Mouse (Mus musculus) lung, postnatal 4 days (tissue): Measurements from ENCODE around the gene Ptpn7.
A peak's percentile ranks its signal among the peaks of the same experiment; 100 is the strongest.
"Not testable (repeated sequence)": the region's sequence is repeated elsewhere in the genome, so short reads cannot be mapped to it uniquely, and the experiment has no call there.

Experiments used
- DNase-seq, 2 experiments: peaks; one replicate each; pipeline ENCODE4 v3.0.0; 2021

Gene Ptpn7

GRCm38 (mm10) chr1:135132473-135132872 lies at the start of gene Ptpn7:
Gene Ptpn7, plus strand, starts transcription at chr1:135132700.
- DNase-seq: peak; percentile 90 to 93

- peak in 1 of 2 experiments; percentile 54 for DNase-seq
These were observed 49.0 kb upstream of the Ptpn7 start for GRCm38 (mm10) chr1:135083465-135083864.

DNA sequence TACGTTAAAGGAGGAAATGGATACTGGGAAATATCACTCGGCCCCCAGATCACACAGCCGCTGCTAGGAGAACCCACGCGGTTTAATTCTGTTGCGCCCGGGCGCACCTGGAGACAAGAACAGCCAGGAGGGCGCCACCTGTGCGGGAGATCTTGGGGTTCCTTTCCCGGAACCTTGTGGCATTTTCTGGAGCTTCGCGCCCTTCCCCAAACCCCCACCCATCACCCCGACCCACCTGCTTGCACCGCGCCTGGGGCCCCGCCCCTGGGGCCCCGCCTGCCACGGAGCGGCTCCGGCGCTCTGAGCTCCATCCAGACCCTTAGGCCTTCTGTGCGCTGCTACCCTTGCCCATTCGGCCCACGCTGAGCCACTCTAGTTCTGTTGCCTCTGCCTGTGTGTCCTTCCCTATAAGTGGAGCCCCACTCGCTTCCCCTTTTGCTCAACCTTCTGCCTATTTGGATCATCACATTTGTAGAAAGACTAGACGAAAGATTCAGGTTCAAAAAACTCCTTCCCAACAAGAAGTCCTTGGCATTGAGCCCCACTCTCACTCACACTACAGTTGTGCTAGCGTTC lies 47.1 kb upstream of the Ptpn7 start:
- DNase-seq: no peak

DNA sequence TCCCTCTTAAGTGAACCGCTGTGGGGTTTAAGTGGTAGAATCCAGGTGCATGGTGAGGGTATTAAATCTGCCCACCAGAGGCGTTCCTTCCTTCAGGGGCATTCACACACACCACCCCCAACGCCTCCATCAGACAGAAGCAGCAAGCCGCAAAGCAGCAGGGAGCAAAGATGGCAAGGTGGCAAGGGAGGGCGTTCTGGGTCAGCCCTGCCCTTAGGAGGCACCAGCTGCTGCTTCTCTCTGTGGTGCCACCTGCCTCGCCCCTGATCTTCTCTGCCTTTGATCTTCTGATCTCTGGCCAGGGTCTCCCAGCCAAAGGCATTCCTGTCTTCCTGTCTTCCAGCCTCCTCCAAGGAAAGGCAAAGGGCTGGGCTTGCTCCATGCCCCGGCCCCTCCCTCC lies 46.5 kb upstream of the Ptpn7 start:
- no peak for DNase-seq

DNA sequence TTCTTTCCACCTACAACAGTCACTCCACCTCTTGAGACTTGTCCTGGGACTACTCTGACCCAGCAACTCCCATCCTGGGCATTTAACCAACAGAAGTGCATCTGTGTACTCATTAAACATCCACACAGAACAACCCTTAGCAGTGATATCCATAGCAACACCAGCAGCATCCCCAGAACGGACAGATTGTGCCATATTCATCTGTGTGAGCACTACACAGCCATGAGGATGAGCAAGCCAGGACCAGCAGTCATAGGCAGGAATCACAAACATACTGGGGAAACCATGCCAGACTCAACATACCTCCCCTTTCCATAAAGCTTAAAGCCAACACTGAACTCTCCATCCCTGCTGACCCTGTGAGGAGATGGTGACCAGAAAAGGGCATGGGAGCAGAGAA lies 45.1 kb upstream of the Ptpn7 start:
- no peak for DNase-seq

DNA sequence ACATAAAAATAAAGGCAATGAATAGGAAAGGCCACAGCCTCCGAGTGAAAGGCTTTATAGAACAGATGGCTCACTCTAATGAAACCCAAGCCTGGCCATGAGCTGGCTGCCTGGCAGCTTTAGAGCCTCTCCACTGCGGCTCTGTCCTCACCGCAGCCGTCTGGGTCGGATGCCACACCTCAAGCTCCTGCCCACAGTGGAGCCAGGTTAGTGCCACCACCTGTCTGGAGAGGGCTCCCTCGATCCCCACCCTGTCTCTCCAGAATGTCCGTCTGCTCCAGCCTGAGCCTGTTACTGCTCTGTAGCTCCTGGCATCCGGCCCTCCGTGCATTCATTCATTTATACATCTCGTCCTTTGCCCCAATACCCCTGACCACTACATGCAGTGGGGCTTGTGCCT lies 42.9 kb upstream of the Ptpn7 start:
- DNase-seq: no peak

- no peak for DNase-seq
These were observed 41.6 kb upstream of the Ptpn7 start for GRCm38 (mm10) chr1:135090914-135091313.

DNA sequence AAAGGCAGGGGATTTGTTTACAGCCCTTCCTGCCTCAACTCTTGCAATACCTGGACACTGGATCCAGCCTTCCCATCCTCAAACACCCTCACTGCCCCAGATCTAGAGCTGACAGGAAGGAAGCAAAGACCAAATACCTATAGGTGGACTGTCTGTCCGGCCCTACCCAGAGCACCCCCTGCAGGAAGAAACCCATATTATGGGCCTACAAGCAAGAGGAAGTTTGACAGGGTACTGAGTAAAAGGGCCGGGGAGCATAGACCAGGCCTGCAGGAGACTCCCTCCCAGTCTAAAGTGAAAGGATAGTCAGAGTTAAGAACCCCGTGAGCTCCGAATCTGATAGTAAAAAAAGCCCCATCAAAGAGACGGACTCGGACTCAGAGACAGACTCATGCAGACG lies 37.8 kb upstream of the Ptpn7 start:
- no peak for DNase-seq

GRCm38 (mm10) chr1:135095189-135095588 lies 37.3 kb upstream of the Ptpn7 start:
- DNase-seq: no peak

GRCm38 (mm10) chr1:135096312-135096711 lies 36.2 kb upstream of the Ptpn7 start:
- DNase-seq: no peak

GRCm38 (mm10) chr1:135097441-135097840 lies 35.1 kb upstream of the Ptpn7 start:
- no peak for DNase-seq

DNA sequence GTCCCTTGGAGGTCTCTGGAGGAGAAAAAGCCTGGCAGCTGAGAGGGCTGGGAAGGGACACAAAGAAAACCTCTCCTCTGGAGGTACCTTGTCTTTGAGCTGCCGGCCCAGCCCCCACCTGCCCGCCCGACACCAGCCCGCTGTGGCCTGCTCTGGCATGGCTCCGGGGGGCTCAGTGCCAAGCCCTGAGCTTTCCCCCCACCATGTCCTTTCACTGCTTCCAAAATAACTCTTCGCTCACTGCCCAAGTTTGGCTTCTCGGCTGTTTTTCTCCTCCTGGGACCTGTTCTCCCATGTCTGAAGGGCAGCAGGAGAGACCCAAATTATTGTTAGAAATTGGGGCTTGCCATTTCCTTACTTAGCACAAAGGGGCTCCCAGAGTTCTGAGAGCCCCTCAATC lies 34.1 kb upstream of the Ptpn7 start:
- no peak for DNase-seq

- no peak for DNase-seq
These were observed 32.1 kb upstream of the Ptpn7 start for GRCm38 (mm10) chr1:135100400-135100799.

DNA sequence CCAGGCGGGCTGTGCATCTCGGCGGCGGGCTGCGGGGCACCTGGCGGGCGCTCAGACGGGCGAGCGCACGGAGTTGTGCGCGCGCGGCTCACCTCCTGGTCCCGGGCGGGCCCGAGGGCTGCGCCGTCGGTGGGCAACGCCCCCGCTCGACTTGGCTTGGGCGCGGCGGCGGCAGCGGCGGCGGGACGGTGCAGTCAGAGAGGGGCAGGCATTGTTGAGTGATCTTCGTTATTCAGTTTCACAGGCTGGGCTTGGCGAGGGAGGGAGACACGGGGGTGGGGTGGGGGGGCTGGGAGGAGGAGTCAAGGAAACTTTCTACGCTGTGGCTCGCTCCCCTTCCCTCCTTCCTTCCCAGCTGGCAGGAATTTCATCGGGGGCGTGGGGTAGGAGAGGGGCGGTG lies 27.4 kb upstream of the Ptpn7 start, which contains the start of gene Lgr6:
Lgr6 (minus strand) TSS at position 153 of the 400 bp plus-strand sequence.
- DNase-seq: peak in 1 of 2 experiments; percentile 53

GRCm38 (mm10) chr1:135105951-135106350 lies 26.5 kb upstream of the Ptpn7 start:
- peak; percentile 72 to 80 for DNase-seq

GRCm38 (mm10) chr1:135108611-135109010 lies 23.9 kb upstream of the Ptpn7 start:
- peak in 1 of 2 experiments; percentile 38 for DNase-seq

DNA sequence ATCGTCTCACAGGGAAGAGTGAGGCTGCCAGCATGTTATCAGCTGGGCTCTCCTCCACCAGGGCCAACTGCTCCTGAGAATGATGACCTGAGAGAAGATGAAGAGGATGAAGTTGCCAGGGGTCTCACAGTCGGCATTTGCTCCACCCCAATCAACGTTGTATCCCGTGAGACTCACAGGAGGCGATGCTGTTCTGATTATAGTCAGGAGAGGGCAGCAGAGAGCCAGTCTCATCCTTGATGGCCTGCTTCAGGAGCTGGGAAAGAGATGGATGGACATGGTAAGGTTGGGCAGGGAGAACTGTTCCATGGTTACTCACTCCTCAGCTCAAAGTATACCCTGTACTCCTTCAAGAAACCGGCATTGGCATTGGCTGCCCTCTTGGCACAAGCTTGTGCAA lies 22.4 kb upstream of the Ptpn7 start:
- peak; percentile 49 to 77 for DNase-seq

GRCm38 (mm10) chr1:135111271-135111670 lies 21.2 kb upstream of the Ptpn7 start:
- DNase-seq: not testable (repeated sequence)

DNA sequence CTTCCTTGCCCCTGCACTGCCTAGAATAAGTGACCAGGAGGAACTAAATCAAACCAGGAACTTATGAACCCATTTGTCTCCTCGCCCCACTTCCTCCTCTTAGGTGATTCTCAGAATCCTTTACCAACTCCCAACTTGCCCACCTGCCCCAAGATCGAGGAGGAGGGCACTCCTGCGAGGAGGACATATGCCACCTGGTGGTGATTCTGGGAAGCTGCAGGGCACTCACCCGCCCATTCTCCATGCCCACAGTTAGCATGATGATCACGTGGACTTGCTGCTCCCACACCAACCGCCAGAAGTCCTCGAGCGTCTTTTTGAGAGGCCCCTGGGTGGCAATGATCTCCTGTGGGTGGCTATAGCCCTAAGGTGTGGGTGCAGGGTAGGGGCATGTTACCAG lies 19.8 kb upstream of the Ptpn7 start:
- peak; percentile 46 to 57 for DNase-seq

DNA sequence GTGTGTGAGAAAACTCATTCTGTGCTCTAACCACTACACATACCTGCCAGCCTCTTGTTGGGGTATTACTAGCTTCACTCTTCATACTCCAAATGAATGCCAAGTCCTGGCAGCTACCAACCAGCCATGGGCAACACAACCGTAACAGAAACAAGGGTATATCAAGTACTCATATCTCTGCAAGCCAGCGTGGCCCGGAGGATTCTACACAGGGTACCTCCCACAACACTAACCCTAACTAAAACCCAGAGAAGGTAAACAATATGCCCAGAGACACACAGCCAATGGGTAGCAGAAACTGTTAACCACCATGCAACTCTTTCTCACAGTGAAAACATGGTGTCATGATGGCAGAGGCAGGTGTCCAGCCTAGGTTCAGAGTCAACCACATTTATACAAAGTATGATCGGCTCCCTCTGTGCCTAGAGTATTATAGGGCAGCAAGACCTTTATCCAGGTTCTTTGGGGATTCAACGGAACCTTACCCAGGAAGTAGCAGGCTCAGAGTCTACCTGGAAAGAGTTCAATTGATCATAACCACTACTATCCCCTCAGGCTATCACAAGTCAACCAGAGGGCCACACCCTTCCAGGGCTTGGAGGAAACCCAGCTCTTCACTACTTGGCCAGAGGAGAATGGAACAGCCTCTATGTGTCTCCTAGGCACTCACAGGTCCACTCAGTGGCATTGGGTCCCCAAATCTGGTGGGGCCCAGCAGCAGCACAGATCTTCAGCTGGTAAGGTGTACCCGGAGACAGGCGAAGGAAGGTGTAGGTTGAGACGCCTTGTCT lies 7.7 kb upstream of the Ptpn7 start:
- DNase-seq: no peak

DNA sequence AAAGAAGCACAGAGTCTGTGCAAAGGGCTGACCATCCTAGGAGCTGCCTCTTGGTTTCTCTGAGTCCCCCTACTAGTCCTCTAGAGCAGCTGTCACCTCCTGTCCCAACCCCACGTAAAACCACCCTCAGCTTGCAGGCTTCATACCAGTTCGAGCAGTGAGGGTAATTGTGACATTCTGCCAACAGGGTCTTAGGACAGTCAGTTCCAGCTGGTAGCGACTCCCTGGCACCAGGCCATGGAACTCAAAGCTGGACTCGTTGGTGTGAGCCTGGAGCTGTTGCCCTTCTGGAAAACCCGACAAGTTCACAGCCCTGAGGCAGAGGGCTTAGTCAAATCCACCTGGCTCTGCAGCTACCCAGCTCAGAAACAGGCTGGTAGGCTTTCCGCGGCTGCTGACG lies 6.5 kb upstream of the Ptpn7 start:
- peak in 1 of 2 experiments; percentile 60 for DNase-seq

DNA sequence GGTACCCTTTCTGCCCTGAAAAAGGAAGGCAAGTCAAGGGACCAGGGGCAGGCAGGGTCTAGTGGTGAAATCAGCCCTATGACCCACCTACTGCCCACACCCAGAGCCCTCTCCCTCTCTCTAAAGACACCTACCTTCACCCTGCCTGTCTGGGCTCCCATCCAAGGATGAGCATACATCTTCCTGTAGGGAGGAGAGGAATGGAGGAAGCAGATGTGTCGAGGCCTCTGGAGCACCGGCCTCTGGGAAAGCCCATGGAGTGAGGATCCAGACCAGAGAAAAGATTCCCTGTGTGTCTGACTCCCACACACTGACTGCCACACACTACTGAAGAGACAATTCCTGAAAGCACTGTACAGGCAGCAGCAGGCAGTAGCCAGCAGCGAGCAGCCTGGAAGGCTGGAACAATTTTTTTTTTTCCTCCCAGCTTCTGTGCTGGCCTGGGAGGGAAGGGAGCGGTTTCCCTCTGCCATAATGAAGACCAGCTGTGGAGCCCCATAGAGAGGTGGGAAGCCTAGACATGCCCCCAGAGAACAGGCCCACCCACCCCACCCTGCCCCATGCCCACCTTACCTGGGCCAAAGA lies 6.0 kb upstream of the Ptpn7 start:
- DNase-seq: no peak

GRCm38 (mm10) chr1:135128011-135128441 lies 4.5 kb upstream of the Ptpn7 start:
- no peak for DNase-seq

DNA sequence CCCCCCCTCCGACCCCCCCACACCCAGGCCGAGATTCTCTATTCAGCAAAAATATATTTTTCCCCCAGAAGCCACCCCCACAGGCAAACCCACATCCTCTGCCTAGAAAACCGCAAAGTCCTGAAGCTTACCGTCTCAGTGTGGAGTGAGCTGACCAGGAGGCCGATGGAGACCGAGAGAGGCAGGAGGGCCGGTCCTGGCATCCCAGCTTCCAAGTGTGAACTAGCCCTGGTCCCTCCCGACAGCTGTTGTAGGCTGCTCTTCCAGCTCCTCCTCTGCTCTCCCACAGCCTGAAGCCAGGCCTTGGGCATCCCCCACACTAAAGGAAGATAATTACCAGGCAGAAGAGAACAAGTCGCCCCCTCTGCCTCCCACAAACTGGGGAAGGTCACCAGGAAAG lies 3.5 kb upstream of the Ptpn7 start:
- no peak for DNase-seq
